Mouse (Mus musculus): ENCODE measurements around the gene Nop9. TPM values are rescaled to one million over a fixed set of nuclear protein-coding genes. Genes with fewer than 3 reads are reported as not detected.

Nop9 gene
- total RNA-seq (2014; fragmentation: Nextera tagmentation) (35.8 and 52.0 TPM in 2 replicates), total RNA-seq (2017) (24.8 and 27.5 TPM in 2 replicates)

GRCm38 (mm10) chr14:55745180-55745860 lies at the start of gene Nop9, which contains the start of gene Dhrs1:
Gene Nop9, plus strand, starts transcription at chr14:55745693.
Gene Dhrs1, minus strand, starts transcription at chr14:55745690.
- peak; percentile 65 for ATAC-seq (replicated peaks; ENCODE audit: low FRiP score, low TSS enrichment, poor library complexity, severe bottlenecking)

- no peak for ATAC-seq (replicated peaks; ENCODE audit: low FRiP score, low TSS enrichment, poor library complexity, severe bottlenecking)
Observed at GRCm38 (mm10) chr14:55697226-55697625, 48.3 kb upstream of the Nop9 start.

GRCm38 (mm10) chr14:55701131-55701530 lies 44.4 kb upstream of the Nop9 start:
- ATAC-seq (replicated peaks; ENCODE audit: low FRiP score, low TSS enrichment, poor library complexity, severe bottlenecking), result no peak

GRCm38 (mm10) chr14:55702761-55703160 lies 42.7 kb upstream of the Nop9 start:
- ATAC-seq (replicated peaks; ENCODE audit: low FRiP score, low TSS enrichment, poor library complexity, severe bottlenecking), result no peak

GRCm38 (mm10) chr14:55706051-55706600 lies 39.4 kb upstream of the Nop9 start:
- ATAC-seq (replicated peaks; ENCODE audit: low FRiP score, low TSS enrichment, poor library complexity, severe bottlenecking), result 0 out of 2 replicates have a peak, but pooled peaks have one; percentile 28

- peak; percentile 73 for ATAC-seq (replicated peaks; ENCODE audit: low FRiP score, low TSS enrichment, poor library complexity, severe bottlenecking)
Observed at GRCm38 (mm10) chr14:55707397-55707796, 38.1 kb upstream of the Nop9 start.

GRCm38 (mm10) chr14:55709509-55709908 lies 36.0 kb upstream of the Nop9 start:
- ATAC-seq (replicated peaks; ENCODE audit: low FRiP score, low TSS enrichment, poor library complexity, severe bottlenecking), result no peak

GRCm38 (mm10) chr14:55711786-55712185 lies 33.7 kb upstream of the Nop9 start:
- no peak for ATAC-seq (replicated peaks; ENCODE audit: low FRiP score, low TSS enrichment, poor library complexity, severe bottlenecking)

- no peak; the same call in 1 of the 2 replicates for ATAC-seq (replicated peaks; ENCODE audit: low FRiP score, low TSS enrichment, poor library complexity, severe bottlenecking)
Observed at GRCm38 (mm10) chr14:55713007-55713728, 32.3 kb upstream of the Nop9 start.

GRCm38 (mm10) chr14:55713729-55714122 lies 31.8 kb upstream of the Nop9 start, which contains the start of gene Tgm1:
Gene Tgm1, minus strand, starts transcription at chr14:55713926.
- ATAC-seq (replicated peaks; ENCODE audit: low FRiP score, low TSS enrichment, poor library complexity, severe bottlenecking), result no peak

GRCm38 (mm10) chr14:55714893-55715292 lies 30.6 kb upstream of the Nop9 start:
- ATAC-seq (replicated peaks; ENCODE audit: low FRiP score, low TSS enrichment, poor library complexity, severe bottlenecking), result peak; percentile 46

GRCm38 (mm10) chr14:55716271-55716670 lies 29.2 kb upstream of the Nop9 start:
- ATAC-seq (replicated peaks; ENCODE audit: low FRiP score, low TSS enrichment, poor library complexity, severe bottlenecking), result no peak

- ATAC-seq (replicated peaks; ENCODE audit: low FRiP score, low TSS enrichment, poor library complexity, severe bottlenecking), result no peak
Observed at GRCm38 (mm10) chr14:55716884-55717283, 28.6 kb upstream of the Nop9 start.

GRCm38 (mm10) chr14:55719737-55720136 lies 25.8 kb upstream of the Nop9 start:
- ATAC-seq (replicated peaks; ENCODE audit: low FRiP score, low TSS enrichment, poor library complexity, severe bottlenecking), result no peak

GRCm38 (mm10) chr14:55720666-55721065 lies 24.8 kb upstream of the Nop9 start:
- ATAC-seq (replicated peaks; ENCODE audit: low FRiP score, low TSS enrichment, poor library complexity, severe bottlenecking), result no peak

GRCm38 (mm10) chr14:55721076-55721475 lies 24.4 kb upstream of the Nop9 start:
- ATAC-seq (replicated peaks; ENCODE audit: low FRiP score, low TSS enrichment, poor library complexity, severe bottlenecking), result no peak

- peak; percentile 81 for ATAC-seq (replicated peaks; ENCODE audit: low FRiP score, low TSS enrichment, poor library complexity, severe bottlenecking)
Observed at GRCm38 (mm10) chr14:55721700-55722437, 23.6 kb upstream of the Nop9 start, which contains the start of gene Rabggta. Gene Rabggta, minus strand, starts transcription at chr14:55722263.

- ATAC-seq (replicated peaks; ENCODE audit: low FRiP score, low TSS enrichment, poor library complexity, severe bottlenecking), result no peak
Observed at GRCm38 (mm10) chr14:55722438-55722945, 23.0 kb upstream of the Nop9 start.

GRCm38 (mm10) chr14:55723433-55723832 lies 22.1 kb upstream of the Nop9 start:
- no peak for ATAC-seq (replicated peaks; ENCODE audit: low FRiP score, low TSS enrichment, poor library complexity, severe bottlenecking)

Measured in megakaryocyte-erythroid progenitor cell, adult 5-6 weeks (primary cell).